Mouse (Mus musculus): Measurements from ENCODE around the gene Nxnl2. TPM values are rescaled to one million over a fixed set of nuclear protein-coding genes. Genes with fewer than 3 reads are reported as not detected.

The Nxnl2 gene
- total and polyA plus RNA-seq, 2 experiments from 2014 or later = 1.1 to 3.5 TPM

DNA sequence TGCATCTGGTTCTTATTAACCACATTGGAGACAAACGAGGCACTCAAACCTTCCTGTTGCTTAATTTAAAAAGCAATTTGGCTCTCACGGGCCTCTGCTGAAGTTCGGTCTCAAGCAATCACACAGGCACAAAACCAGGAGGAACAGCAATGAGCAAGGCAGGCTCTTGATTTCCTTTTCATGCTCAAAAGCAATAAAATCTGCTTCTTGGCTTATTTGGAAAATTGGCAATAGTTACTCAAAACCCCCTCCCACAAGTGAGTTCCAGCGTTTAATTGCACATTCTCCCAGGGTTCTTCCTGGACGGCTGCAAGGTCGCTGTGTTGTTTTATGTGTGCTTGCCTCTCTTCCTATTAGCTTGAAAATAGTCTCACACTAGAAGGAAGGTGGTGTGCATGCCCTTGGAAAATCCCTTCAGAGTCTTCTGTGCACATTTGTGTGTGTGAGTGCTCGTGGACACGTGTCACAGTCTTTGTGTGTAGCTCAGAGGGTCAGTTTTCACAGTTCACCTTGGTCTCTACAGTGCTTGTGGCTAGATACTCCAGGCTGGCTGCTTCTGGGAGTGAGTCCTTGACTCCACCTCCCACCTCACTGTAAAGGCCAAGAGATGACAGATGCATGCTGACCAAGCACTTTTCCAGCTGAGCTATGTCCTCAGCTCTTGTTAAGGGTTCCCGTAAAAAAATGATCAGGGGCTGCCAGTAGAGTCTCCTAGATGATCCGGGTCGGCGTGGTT lies 50.8 kb downstream of the Nxnl2 start:
- H3K4me1 ChIP-seq (ENCODE audit: control insufficient read depth, insufficient read depth) = no peaks in the 10 kb centered on the region
- WGBS = 62% methylated on average over 12 of the region's 12 CpGs
- H3K9me3 ChIP-seq (replicated peaks; ENCODE audit: control insufficient read depth, low read length) = no peaks in the 10 kb centered on the region
- H3K36me3 ChIP-seq (replicated peaks; ENCODE audit: control insufficient read depth, insufficient read depth, low read length) = no peaks in the 10 kb centered on the region
- DNase-seq (ENCODE audit: low spot score) = no peak
- no peak overlapping the region for H3K27ac ChIP-seq (ENCODE audit: low read depth)
- H3K9ac ChIP-seq (replicated peaks; ENCODE audit: low read depth, low read length) = no peak overlapping the region
- TF ChIP-seq EP300 (IDR thresholded peaks at IDR 0.05; ENCODE audit: low read depth) (no peak), CTCF (IDR thresholded peaks at IDR 0.05; ENCODE audit: low read depth) (no peak)
- no peak overlapping the region for H3K4me2 ChIP-seq (ENCODE audit: low read depth, low read length)
- no peaks in the 10 kb centered on the region for H3K27me3 ChIP-seq (ENCODE audit: control insufficient read depth, insufficient read depth, low read length)
- ATAC-seq (ENCODE audit: insufficient read depth, low read depth) = no peak
- H3K4me3 ChIP-seq (ENCODE audit: low read depth, low read length) = no peak overlapping the region

Small RNA genes within 50 kb of the gene (microRNA-seq; reads per million reads assigned to microRNA genes)
- not detected for gene Gm44341

Other genes with a start within 250 kb of the Nxnl2 start
- gene Spin1, start 70.1 kb upstream of the Nxnl2 start, total RNA-seq (2014; rRNA removed; ENCODE audit: low replicate concordance) = 41.7 and 54.5 TPM in 2 replicates
- 31.3 TPM in 2 replicates for gene Spin1, start 70.1 kb upstream of the Nxnl2 start, polyA plus RNA-seq (2015; fragmentation: Nextera tagmentation; extraction: Ambion mirVana)
- 20.0 and 25.8 TPM in 2 replicates for gene S1pr3, start 237.6 kb downstream of the Nxnl2 start, total RNA-seq (2014; rRNA removed; ENCODE audit: low replicate concordance)
- 15.1 and 15.6 TPM in 2 replicates for gene S1pr3, start 237.6 kb downstream of the Nxnl2 start, polyA plus RNA-seq (2015; fragmentation: Nextera tagmentation; extraction: Ambion mirVana)

Measured in heart, postnatal 0 days (tissue).